Mouse (Mus musculus): ENCODE results near the gene Dmkn.

GRCm38 (mm10) chr7:30782658-30783057 is 19.1 kb downstream of the Dmkn start:
- TF ChIP-seq CTCF (IDR thresholded peaks at IDR 0.05; ENCODE audit: low read depth, low read length) (no peak), POLR2A (IDR thresholded peaks at IDR 0.05; ENCODE audit: insufficient read depth, low read length) (no peak), EP300 (IDR thresholded peaks at IDR 0.05; ENCODE audit: insufficient read depth, low read depth, low read length) (no peak)

All from ES-Bruce4 (cell line).